Mouse (Mus musculus) urinary bladder, postnatal 10 days (tissue): ENCODE results near the gene Lrrc39.
A peak's percentile ranks its signal among the peaks of the same experiment; 100 is the strongest.
"Not testable (repeated sequence)": the region's sequence is repeated elsewhere in the genome, so short reads cannot be mapped to it uniquely, and the experiment has no call there.

ENCODE experiments used
- DNase-seq: peaks from one replicate; pipeline ENCODE4 v3.0.0; 2022; ENCODE audit warnings: low spot score

Lrrc39 gene

GRCm38 (mm10) chr3:116562408-116563094 is at the start of gene Lrrc39:
Gene Lrrc39 (plus strand): TSS chr3:116562973.
- DNase-seq, result no peak

- no peak for DNase-seq
Measured at GRCm38 (mm10) chr3:116520141-116520761, 42.5 kb upstream of the Lrrc39 start.

GRCm38 (mm10) chr3:116529741-116530140 is 33.0 kb upstream of the Lrrc39 start:
- DNase-seq, result no peak

GRCm38 (mm10) chr3:116530826-116531225 is 31.9 kb upstream of the Lrrc39 start:
- no peak for DNase-seq

DNA sequence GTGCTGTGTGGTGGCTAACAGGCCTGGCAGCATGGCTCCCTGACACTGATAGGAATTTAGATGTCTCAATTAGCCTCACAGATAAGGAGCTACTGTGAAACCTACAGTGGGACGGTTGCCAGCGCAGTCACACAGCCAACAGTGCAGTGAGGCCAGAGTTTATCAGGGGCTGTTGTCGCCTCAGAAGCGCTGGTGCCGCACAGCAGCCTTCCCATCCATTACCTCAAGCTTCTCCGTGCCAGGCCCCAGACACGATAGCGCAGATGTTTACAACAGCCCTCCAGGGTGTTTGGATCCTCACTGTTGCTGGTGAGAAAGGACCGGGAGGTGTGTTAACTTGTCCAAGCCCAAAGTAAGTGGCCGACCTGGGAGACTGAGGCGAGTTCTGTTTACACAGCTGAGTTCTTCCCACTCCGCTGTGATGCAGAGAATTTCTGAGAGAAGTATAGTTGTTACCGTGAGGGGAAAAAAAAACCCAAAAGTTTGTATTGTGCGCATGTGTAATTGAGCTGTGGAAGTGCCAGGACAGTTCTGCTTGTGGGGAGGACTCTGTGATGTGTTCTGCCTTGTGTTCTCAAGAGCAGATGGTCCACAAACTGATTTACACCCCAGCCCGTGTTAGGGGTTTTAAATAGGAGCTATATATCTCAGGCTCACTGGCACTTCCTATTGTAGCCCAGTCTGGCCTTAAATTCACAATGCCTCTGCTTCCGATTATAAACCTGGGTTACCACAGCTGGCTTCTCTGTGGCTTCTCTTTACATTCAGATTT is 26.2 kb upstream of the Lrrc39 start:
- DNase-seq, result no peak

DNA sequence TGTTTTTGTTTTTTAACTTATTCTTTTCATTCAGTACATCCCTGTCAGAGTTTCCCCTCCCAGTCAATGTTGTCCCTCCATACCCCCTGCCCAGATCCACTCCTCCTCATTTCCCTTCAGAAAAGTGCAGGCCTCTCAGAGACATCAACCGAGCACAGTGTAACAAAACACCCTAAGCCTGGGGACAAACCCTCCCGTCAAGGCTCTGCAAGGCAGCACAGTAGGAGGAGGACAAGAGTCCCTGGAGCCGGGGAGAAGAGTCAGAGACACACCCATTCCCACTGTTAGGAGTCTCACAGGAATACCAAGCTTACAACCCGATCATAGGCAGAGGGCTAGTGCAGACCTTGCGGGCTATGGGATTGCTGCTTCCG is 25.6 kb upstream of the Lrrc39 start:
- DNase-seq, result no peak

- no peak for DNase-seq
Measured at GRCm38 (mm10) chr3:116542070-116542469, 20.7 kb upstream of the Lrrc39 start.

DNA sequence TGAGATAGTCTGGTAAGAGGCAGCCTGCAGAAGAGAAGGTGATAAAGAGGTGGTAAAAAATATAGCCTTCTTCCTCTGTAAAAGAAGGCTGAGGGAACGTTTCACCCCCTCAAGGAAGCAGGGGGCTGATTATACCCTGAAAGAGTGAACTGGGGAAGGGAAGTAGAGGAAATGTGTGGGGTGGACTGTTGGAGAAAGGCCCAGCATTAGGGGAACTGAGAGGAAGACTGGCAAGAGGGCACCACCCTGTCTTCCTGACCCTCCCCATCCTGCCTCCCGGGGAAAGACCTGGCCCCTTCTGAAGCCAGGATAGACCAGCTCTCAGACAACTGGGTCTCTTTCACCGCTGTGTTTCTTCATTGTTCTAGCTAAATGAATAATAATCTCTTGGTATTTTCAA is 20.2 kb upstream of the Lrrc39 start:
- DNase-seq, result no peak

DNA sequence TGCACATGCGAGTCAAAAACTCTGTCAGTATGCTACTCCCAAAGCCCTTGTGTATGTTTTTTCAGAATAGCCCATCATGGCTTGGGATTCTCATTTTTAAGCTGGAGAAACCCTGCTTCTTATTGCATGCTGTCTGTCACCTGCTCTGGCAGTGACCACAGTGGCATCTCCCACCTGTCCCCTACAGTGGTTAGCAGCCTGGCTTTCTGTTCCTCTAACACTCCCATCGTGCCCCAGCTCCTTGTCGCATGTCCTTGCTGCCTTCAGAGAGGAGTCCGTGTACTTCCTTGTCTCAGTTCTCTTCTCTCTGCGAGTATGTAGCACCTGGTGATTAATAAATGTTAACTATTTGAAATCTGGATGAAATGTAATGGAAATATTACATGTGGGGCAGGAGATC is 15.3 kb upstream of the Lrrc39 start:
- no peak for DNase-seq

DNA sequence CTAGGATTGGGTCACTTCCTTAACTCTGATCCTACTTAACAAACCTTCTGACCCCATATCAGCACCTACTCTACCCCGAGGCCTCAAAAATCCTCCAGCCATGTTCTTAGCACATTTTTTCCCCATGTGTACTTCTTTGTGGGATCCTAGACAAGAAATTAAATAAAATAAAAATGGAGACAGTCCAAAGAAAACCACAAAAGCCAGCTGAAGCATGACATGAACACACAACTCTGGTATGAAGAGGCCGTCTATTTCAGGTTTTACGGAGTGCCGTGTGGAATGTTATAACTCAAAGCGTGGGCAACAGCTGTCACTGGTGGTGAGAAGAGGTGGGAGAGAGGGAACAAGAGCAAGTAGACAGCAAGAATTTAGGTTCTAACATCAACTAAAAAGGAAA is 11.4 kb upstream of the Lrrc39 start:
- no peak for DNase-seq

GRCm38 (mm10) chr3:116561315-116561714 is 1.5 kb upstream of the Lrrc39 start:
- DNase-seq, result not testable (repeated sequence)

- DNase-seq, result no peak
Measured at GRCm38 (mm10) chr3:116563095-116563492, 321 bp downstream of the Lrrc39 start.

DNA sequence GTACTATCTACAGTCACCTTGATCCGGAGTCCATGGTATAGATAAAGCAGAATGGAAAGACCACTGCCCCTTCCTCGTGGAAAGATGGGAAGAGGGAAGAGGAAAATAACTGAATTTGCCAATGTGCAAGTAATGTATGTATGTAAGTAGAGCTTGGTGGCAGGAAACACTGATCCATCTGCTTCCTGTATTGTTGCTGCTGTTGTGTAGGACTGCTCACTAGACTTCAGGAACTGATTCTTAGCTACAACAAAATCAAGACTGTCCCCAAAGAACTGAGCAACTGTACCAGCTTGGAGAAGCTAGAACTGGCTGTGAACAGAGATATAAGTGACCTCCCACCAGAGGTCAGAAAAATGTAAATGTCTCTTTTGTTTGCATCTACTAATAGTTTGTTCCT is 7.9 kb downstream of the Lrrc39 start:
- DNase-seq, result no peak

DNA sequence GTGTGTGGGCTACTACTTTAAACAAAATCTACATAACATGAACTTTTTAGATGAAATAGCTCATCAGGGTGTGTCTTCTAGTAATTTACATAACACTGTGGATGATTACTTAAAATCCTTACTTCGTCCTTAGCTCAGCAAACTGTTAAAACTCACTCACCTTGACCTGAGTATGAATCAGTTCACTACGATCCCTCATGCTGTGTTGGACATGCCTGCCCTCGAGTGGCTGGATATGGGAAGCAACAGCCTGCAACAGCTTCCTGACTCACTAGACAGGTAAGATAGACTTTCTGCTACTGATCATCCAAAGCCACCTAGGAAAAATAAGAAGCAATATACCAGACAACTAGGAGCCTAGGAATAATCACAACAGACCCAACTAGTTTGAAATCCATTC is 14.5 kb downstream of the Lrrc39 start:
- no peak for DNase-seq

GRCm38 (mm10) chr3:116582201-116582600 is 19.4 kb downstream of the Lrrc39 start:
- DNase-seq, result no peak

DNA sequence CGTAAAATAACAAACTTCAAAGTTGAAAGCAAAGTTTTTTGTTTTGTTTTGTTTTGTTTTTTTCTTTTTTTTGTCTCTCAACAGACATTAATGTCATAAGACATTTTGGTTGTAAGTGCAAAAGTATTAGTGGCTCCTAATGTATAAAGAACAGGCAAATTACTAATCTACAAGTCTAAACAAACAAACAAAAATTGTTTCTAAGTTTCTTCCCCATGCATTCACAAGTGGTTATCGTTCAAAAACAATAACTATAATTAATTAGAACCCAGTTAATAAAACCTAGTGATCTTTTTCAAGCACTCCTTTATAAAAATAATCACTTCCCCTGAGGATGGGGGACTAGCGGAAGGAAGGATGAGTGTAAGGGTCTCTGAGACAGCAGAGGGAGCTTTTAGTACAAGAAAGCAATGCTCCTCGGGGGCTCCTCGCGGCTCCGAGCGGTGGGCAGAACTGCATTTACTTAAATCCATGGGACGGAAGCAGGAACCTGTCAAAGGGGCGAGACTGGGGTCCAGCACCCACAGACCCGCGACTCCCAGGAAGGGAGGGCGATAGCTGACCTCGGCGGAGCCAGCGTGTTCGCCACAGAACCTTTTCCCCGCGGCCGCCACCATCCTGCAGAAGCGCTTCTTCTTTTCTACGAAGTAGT is 31.4 kb downstream of the Lrrc39 start:
- DNase-seq, result no peak

GRCm38 (mm10) chr3:116594728-116595602 is 32.2 kb downstream of the Lrrc39 start, which contains the start of gene Sass6:
Gene Sass6 (plus strand): TSS chr3:116594982.
- DNase-seq, result peak; percentile 98

GRCm38 (mm10) chr3:116595603-116595991 is 32.8 kb downstream of the Lrrc39 start:
- no peak for DNase-seq

GRCm38 (mm10) chr3:116599705-116600104 is 36.9 kb downstream of the Lrrc39 start:
- no peak for DNase-seq

- DNase-seq, result no peak
Measured at GRCm38 (mm10) chr3:116601005-116601404, 38.2 kb downstream of the Lrrc39 start.

- DNase-seq, result no peak
Measured at GRCm38 (mm10) chr3:116601781-116602180, 39.0 kb downstream of the Lrrc39 start.

DNA sequence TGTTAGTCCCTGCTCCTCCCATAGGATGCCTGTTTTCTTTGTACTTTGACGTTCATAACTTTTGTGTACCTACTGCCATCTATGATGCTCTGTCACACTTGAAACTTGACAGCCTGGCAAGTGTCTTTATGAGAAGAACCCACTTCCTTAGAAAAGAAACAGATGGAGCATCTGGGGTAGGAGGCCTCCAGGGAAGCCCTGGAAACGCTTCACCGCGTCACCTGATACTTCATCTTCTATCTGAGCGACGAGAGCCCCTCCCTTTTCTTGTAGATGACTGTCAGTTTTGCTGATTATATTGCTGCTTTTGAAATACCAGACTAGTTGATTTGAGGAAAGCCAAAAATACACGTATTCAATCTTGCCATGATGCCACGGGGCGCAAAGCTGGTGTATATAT is 41.8 kb downstream of the Lrrc39 start:
- DNase-seq, result no peak
